Mouse (Mus musculus) kidney, adult 2 months (tissue): ENCODE measurements around the gene Ranbp9.

Experiments
- CTCF ChIP-seq: fragments of 200-500 bp; conservative IDR thresholded peaks from 2 replicates; pipeline ENCODE4 v1.5.1; 2011; ENCODE audit warnings: low read depth, mild to moderate bottlenecking, control low read depth, low read length, moderate library complexity, mixed read lengths; ENCODE audit not compliant: insufficient read depth, insufficient read length
- POLR2A ChIP-seq: fragments of 200-500 bp; IDR thresholded peaks from one replicate; pipeline ENCODE4 v1.6.1; 2011; ENCODE audit warnings: low read depth, low read length, control low read depth

- TF ChIP-seq CTCF: no peak
- no peak for TF ChIP-seq POLR2A
These were observed 15.6 kb upstream of the Ranbp9 start for GRCm38 (mm10) chr13:43496660-43497059.
